Mouse (Mus musculus): ENCODE results near the gene Tspan8.

Gene Tspan8

DNA sequence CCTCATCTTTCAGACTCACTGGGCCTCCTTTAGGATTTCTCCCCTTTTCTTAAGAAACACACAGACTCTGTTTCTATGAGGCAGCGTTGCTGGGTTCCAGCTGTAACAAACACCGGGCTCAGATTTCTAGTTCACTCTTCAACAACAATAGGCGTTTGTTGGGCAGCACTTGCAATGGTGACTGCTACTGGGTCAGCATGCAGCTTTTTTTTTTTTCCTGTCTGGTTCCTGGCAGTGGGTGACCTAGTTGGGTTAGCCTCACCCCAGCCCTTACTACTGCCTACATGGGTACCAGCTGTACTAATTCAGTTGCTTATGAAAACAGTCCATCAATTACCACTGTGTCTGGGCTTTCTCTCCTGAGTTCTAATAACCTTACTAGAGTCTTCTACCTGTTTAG is 14.1 kb downstream of the Tspan8 start:
- DNase-seq (ENCODE audit: low read depth, low spot score): no peak

DNA sequence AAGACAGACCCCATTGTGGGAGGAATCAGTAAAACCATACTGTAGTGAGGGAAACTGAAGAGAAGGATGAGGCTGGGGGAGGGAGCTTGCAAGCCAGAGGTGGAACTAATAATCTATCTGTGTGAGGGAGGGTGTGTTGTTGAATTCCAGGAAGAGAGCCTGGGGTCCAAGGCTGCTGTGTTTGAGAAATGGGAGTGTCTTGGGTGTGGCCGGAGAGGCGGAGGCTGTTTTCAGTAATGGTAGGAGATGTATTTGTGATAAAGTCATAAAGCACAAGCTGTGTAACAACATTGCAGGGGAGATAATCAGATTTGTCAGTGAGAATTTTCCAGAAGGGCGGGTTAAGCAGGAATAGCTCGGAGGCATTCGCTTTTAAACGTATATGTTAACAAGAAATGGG is 17.4 kb downstream of the Tspan8 start:
- no peak for DNase-seq (ENCODE audit: low read depth, low spot score)

DNA sequence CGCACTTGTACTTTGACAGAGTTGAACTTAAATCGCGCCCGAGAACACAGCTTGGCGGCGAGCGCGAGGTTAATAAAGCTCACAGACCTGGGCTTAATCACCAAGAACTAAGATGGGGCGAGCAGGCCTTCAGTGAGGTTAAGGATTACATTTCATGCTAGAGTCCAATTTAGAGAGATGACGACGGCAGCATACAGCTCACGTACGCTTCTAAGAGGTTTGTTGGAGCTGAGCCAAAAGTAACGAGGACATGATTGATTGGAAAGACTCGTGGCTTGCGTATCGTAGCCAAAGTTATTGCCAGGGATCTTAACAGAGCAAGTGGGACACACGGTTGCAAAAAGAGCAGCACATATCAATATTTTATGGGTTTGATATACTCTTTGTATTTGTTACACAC is 30.3 kb downstream of the Tspan8 start:
- DNase-seq (ENCODE audit: low read depth, low spot score): no peak

DNA sequence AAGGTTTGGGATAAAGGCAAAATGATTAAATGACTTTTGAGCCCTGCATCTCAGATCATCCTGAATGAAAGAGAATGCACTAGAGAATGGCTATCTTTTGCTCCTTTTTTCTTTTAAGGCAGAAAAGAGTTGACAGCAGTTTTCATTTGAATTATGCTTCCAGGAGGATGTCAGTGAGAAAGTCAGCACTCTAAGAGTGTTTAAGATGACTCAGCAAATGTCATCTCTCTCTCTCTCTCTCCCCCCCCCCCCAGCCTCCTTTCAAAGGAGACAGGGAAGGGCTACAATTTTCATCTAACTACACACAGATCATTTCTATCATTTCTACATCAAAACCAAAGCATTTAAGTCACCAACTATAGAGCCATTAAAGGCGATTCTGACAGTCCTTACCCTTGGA is 31.9 kb downstream of the Tspan8 start:
- no peak for DNase-seq (ENCODE audit: low read depth, low spot score)

DNA sequence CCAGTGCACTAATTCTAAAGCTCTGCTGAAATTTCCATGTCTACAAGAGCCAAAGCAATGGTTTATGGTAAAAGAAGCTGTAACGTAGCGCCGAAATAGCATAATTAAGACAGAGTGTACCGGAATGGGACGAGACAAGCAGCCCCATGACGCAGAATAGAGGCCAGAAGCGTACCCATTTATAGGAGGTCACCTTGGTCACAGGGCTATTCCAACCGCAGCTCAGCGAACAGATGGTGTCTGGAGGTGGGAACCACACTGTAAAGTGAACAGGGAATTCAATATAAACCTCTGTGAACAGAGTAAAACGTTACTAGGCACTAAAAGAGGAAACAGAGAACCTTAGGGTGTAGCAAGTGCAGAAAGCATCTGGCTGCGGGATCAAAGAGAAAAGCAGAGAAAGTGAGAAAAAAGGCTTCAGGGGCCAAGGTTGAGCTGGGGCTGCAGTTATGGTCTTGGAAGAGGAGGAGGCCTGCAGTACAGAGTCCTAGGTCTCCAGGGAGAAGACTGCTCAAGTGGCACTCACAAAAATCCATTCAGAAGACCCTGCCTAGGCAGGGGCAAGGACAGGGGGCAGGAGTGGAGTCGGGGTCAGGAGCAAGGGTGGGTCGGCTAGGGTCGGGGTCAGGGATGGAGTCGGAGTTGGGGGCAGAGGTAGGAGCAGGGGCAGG is 43.7 kb downstream of the Tspan8 start:
- no peak for DNase-seq (ENCODE audit: low read depth, low spot score)

DNA sequence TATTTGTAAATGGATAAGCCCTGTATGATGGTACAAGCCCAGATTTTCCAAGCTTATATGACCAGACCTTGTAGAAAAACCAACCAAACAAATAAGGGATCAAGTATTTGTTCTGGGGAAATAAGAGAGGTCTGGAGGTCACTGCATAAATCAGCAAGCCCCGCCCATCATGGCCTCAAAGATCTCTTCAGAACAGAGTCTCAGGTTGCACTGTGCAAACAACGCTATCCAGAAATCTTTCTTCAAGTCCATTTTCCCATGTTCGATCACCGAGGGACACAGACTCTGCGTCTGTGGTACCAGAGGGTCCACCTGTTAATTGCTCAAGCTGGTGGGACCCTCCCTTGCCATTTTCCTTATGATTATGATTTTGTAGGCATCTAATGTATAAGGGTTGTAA is 45.3 kb downstream of the Tspan8 start:
- DNase-seq (ENCODE audit: low read depth, low spot score): no peak

DNA sequence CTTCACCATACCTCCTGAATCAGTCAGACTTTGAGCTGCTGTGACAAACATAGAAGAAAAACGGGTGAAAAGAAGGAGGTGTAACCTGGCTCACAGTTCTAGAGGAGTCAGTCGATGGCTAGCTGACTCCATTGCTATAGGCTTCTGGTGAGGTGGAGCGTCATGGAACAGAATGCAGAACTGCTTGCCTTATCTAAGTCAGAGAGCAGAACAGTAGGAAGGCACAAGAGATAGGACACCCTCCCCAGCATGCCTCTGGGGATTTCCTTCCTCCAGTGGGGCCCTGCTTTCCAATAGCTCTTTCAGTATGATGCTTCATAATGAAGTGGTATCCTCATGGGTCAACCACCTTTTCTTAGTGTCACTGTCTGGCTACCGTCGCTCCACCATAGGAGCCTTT is 66.1 kb downstream of the Tspan8 start:
- DNase-seq (ENCODE audit: low read depth, low spot score): no peak

DNA sequence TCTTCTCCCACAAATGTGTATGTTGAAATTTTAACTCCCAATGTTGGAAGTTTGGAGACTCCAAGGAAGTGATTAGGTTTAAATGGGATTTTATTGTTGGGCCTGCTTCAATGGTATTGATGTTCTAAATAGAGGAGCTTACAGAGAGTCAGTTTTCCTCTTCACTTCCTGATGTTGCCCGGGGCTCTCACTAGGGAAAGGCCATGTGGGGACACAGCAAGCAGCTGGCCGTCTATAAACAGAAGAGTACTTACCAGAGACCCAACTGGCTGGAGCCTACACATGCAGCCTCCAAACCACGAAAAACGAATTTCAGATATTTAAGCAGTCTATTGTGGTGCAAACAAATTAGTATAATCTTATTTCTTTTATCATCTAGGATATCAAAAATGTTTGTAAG is 75.3 kb downstream of the Tspan8 start:
- DNase-seq (ENCODE audit: low read depth, low spot score): no peak

DNA sequence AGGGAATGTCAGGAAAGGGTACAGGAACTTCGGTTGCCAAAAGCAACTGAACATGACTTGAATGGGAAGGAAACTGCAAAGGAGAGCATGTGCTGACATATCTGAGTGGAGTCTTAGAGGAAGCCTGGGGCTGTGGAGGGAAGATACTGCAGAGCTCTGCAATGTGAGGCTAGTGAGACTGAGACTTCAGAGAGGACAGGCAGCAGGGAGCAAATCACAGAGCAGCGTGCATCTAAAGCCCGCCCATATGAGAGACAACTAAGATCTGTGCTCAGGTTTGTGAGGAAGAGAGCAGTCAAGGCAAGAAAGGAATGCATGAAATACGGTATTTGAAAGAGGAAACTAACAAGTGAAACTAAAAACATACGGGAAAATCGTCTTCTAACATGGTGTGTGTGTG is 76.3 kb downstream of the Tspan8 start:
- DNase-seq (ENCODE audit: low read depth, low spot score): no peak

DNA sequence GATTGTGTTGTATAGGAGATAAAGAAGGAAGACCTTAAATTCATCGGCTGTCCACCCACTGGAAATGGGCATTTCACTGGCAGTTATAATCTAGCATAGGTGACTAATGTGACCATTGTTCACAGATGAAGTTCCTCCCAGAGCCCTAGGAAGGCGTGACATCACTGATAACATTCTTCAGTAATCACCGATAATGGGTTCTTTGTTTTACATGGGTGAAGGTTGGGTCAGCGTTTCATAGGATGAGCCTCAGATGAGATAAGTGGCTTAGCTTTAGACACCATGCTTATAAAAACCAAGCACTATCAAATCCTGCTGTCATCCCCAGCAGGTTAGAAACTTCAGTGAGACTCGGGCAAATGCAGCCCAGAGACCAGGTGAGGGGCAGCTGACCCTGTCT is 77.4 kb downstream of the Tspan8 start:
- no peak for DNase-seq (ENCODE audit: low read depth, low spot score)

DNA sequence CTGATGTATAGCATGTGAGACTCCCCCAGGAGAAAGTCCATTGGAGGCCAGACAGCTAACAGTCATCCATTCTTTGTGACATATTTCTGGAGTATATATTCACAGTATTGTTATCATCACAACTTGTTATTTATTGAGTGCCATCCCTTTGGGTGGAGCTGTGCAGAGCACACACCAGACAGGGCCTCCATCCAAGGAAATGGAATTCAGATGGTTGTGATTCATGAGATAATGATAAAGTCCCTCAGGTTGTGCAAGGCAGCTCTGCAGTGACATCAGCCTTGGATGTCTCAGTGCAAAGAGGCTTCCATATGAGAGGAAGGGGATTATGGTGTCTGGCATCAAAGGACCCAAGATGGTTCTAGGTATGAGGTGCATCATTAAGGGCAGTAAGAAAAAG is 80.1 kb downstream of the Tspan8 start:
- DNase-seq (ENCODE audit: low read depth, low spot score): no peak

DNA sequence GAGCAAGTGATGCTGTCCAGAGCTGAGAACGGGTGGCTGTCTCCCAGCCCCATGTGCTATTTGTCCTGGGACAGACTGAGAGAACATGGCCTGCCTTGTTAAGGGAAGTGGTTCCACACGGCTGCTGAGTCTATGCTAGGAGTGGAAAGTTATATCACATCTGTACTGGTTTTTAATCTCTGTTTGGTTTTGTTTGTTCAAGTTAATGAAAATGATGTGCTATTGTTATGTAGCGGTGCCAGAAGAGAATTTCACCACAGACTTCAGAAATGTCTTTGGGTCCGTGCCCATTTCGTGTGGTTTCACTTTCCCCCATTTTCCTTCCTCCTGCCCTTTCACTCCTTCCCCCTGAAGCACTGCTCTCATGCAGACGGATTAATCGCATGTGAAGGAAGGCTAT is 80.6 kb downstream of the Tspan8 start:
- DNase-seq (ENCODE audit: low read depth, low spot score): no peak
